Mouse (Mus musculus): ENCODE data around the gene Mast4.

GRCm38 (mm10) chr13:103291098-103291497 is 43.2 kb downstream of the Mast4 start:
- TF ChIP-seq BHLHE40 (IDR thresholded peaks at IDR 0.05; ENCODE audit: borderline replicate concordance, low read depth, low read length), result no peak
- no peak for TF ChIP-seq CTCF (IDR thresholded peaks at IDR 0.05 in 2 of 3, conservative IDR thresholded peaks at IDR 0.05 in 1 of 3; ENCODE audit: control insufficient read depth in 1 of 3, insufficient read depth in 1 of 3, low read depth in 2 of 3, low read length in 3 of 3, poor library complexity in 1 of 3, severe bottlenecking in 1 of 3)
- TF ChIP-seq POLR2A (IDR thresholded peaks at IDR 0.05; ENCODE audit: control insufficient read depth in 1 of 2, insufficient read depth in 1 of 2, low read depth in 1 of 2, low read length in 2 of 2, poor library complexity in 1 of 2), result no peak
- no peak for TF ChIP-seq GATA1 (IDR thresholded peaks at IDR 0.05; ENCODE audit: low read depth, low read length)
- TF ChIP-seq RAD21 (IDR thresholded peaks at IDR 0.05; ENCODE audit: low read depth, low read length), result no peak
- TF ChIP-seq ELF1 (IDR thresholded peaks at IDR 0.05; ENCODE audit: low read depth, low read length), result no peak
- TF ChIP-seq ZKSCAN1 (IDR thresholded peaks at IDR 0.05; ENCODE audit: low read depth, low read length), result no peak
- no peak for TF ChIP-seq GABPA (IDR thresholded peaks at IDR 0.05; ENCODE audit: low read depth, low read length)
- no peak for TF ChIP-seq MAZ (IDR thresholded peaks at IDR 0.05; ENCODE audit: low read depth, low read length)
- no peak for TF ChIP-seq EP300 (IDR thresholded peaks at IDR 0.05; ENCODE audit: low read depth in 1 of 2, low read length in 2 of 2)
- TF ChIP-seq MYC (IDR thresholded peaks at IDR 0.05; ENCODE audit: low read depth, low read length), result no peak
- no peak for TF ChIP-seq TAL1 (IDR thresholded peaks at IDR 0.05; ENCODE audit: low read length)
- TF ChIP-seq NELFE (IDR thresholded peaks at IDR 0.05; ENCODE audit: low read depth, low read length), result no peak

Data from MEL (cell line).